Mouse (Mus musculus): Measurements from ENCODE around the gene Pgls. TPM values are rescaled to one million over a fixed set of nuclear protein-coding genes. Genes with fewer than 3 reads are reported as not detected.
A peak's percentile ranks its signal among the peaks of the same experiment; 100 is the strongest.

The Pgls gene
- polyA plus RNA-seq, 1 experiment from 2014 or later, result 231 TPM

GRCm38 (mm10) chr8:71570291-71570954 lies 21.6 kb upstream of the Pgls start:
- peak; percentile 85 for ATAC-seq (replicated peaks; ENCODE audit: insufficient number of reproducible peaks, low FRiP score, low TSS enrichment, low read depth)
- Histone ChIP-seq H3K27ac (replicated peaks; ENCODE audit: low read depth, low read length) (no peak overlapping the region; the same call in 1 of the 2 replicates), H3K9ac (replicated peaks; ENCODE audit: low read length) (peak overlapping the region; percentile 65), H3K27me3 (ENCODE audit: control insufficient read depth, insufficient read depth, low read length) (peaks cover 5% of the 10 kb centered on the region), H3K9me3 (replicated peaks; ENCODE audit: control insufficient read depth, low read length) (no peaks in the 10 kb centered on the region), H3K4me3 (ENCODE audit: low read depth, low read length) (peak overlapping the region; percentile 59), H3K4me1 (ENCODE audit: control insufficient read depth, insufficient read depth, low read length) (no peaks in the 10 kb centered on the region; the same call in 1 of the 2 replicates), H3K36me3 (replicated peaks; ENCODE audit: control insufficient read depth, insufficient read depth, low read depth, low read length) (no peaks in the 10 kb centered on the region), H3K4me2 (ENCODE audit: low read depth, low read length) (peak overlapping the region; percentile 90)
- peak; percentile 96 for DNase-seq (ENCODE audit: low spot score)
- WGBS, result 1% methylated on average over 41 of the region's 41 CpGs

DNA sequence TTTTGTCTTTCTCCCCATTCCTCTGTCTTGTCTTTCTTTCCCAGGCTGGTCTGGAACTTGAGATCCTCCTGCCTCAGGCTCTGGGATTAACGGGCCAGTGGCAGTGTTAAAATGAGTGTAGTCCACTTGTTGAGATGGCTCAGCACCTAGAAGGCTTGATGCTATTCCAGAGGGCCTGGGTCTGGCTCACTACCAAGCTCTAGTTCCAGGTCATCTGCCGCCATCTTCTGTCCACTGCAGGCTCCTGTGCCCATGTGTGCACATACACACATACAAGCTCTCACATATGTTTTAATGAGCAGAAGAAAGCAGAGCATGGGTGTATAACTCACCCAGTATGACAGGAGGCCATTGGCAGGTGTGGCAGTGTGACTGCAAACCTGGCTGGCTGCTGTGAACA lies 19.9 kb upstream of the Pgls start:
- Histone ChIP-seq H3K27me3 (ENCODE audit: control insufficient read depth, insufficient read depth, low read length) (peaks cover 5% of the 10 kb centered on the region), H3K9me3 (replicated peaks; ENCODE audit: control insufficient read depth, low read length) (no peaks in the 10 kb centered on the region), H3K4me1 (ENCODE audit: control insufficient read depth, insufficient read depth, low read length) (no peaks in the 10 kb centered on the region; the same call in 1 of the 2 replicates), H3K36me3 (replicated peaks; ENCODE audit: control insufficient read depth, insufficient read depth, low read depth, low read length) (no peaks in the 10 kb centered on the region), H3K4me3 (ENCODE audit: low read depth, low read length) (no peak overlapping the region), H3K4me2 (ENCODE audit: low read depth, low read length) (no peak overlapping the region), H3K9ac (replicated peaks; ENCODE audit: low read length) (no peak overlapping the region), H3K27ac (replicated peaks; ENCODE audit: low read depth, low read length) (no peak overlapping the region)
- 83% methylated on average over 2 of the region's 2 CpGs for WGBS
- ATAC-seq (replicated peaks; ENCODE audit: insufficient number of reproducible peaks, low FRiP score, low TSS enrichment, low read depth) (no peak), DNase-seq (ENCODE audit: low spot score) (no peak)

- no peaks in the 10 kb centered on the region for H3K9me3 ChIP-seq (replicated peaks; ENCODE audit: control insufficient read depth, low read length)
- H3K4me1 ChIP-seq (ENCODE audit: control insufficient read depth, insufficient read depth, low read length), result no peaks in the 10 kb centered on the region; the same call in 1 of the 2 replicates
- H3K27me3 ChIP-seq (ENCODE audit: control insufficient read depth, insufficient read depth, low read length), result peaks cover 5% of the 10 kb centered on the region
- 75% methylated on average over 9 of the region's 9 CpGs for WGBS
- ATAC-seq (replicated peaks; ENCODE audit: insufficient number of reproducible peaks, low FRiP score, low TSS enrichment, low read depth), result no peak
- H3K27ac ChIP-seq (replicated peaks; ENCODE audit: low read depth, low read length), result no peak overlapping the region
- H3K36me3 ChIP-seq (replicated peaks; ENCODE audit: control insufficient read depth, insufficient read depth, low read depth, low read length), result no peaks in the 10 kb centered on the region
- DNase-seq (ENCODE audit: low spot score), result no peak
- no peak overlapping the region for H3K4me2 ChIP-seq (ENCODE audit: low read depth, low read length)
- H3K4me3 ChIP-seq (ENCODE audit: low read depth, low read length), result no peak overlapping the region
- H3K9ac ChIP-seq (replicated peaks; ENCODE audit: low read length), result no peak overlapping the region
These were observed 18.9 kb upstream of the Pgls start for GRCm38 (mm10) chr8:71572847-71573633.

- Histone ChIP-seq H3K9ac (replicated peaks; ENCODE audit: low read length) (no peak overlapping the region), H3K4me2 (ENCODE audit: low read depth, low read length) (no peak overlapping the region), H3K4me1 (ENCODE audit: control insufficient read depth, insufficient read depth, low read length) (no peaks in the 10 kb centered on the region; the same call in 1 of the 2 replicates), H3K4me3 (ENCODE audit: low read depth, low read length) (no peak overlapping the region), H3K27me3 (ENCODE audit: control insufficient read depth, insufficient read depth, low read length) (no peaks in the 10 kb centered on the region), H3K9me3 (replicated peaks; ENCODE audit: control insufficient read depth, low read length) (no peaks in the 10 kb centered on the region), H3K36me3 (replicated peaks; ENCODE audit: control insufficient read depth, insufficient read depth, low read depth, low read length) (no peaks in the 10 kb centered on the region), H3K27ac (replicated peaks; ENCODE audit: low read depth, low read length) (no peak overlapping the region)
- WGBS, result 82% methylated on average over 7 of the region's 7 CpGs
- no peak for ATAC-seq (replicated peaks; ENCODE audit: insufficient number of reproducible peaks, low FRiP score, low TSS enrichment, low read depth)
- DNase-seq (ENCODE audit: low spot score), result no peak
These were observed 17.6 kb upstream of the Pgls start for GRCm38 (mm10) chr8:71574426-71574825.

GRCm38 (mm10) chr8:71575020-71575419 lies 17.0 kb upstream of the Pgls start:
- Histone ChIP-seq H3K4me3 (ENCODE audit: low read depth, low read length) (no peak overlapping the region), H3K9me3 (replicated peaks; ENCODE audit: control insufficient read depth, low read length) (no peaks in the 10 kb centered on the region), H3K27ac (replicated peaks; ENCODE audit: low read depth, low read length) (no peak overlapping the region), H3K4me1 (ENCODE audit: control insufficient read depth, insufficient read depth, low read length) (no peaks in the 10 kb centered on the region; the same call in 1 of the 2 replicates), H3K27me3 (ENCODE audit: control insufficient read depth, insufficient read depth, low read length) (no peaks in the 10 kb centered on the region), H3K36me3 (replicated peaks; ENCODE audit: control insufficient read depth, insufficient read depth, low read depth, low read length) (no peaks in the 10 kb centered on the region; the same call in 1 of the 2 replicates), H3K4me2 (ENCODE audit: low read depth, low read length) (no peak overlapping the region), H3K9ac (replicated peaks; ENCODE audit: low read length) (no peak overlapping the region)
- 38% methylated on average over 1 of the region's 1 CpGs for WGBS
- ATAC-seq (replicated peaks; ENCODE audit: insufficient number of reproducible peaks, low FRiP score, low TSS enrichment, low read depth) (no peak), DNase-seq (ENCODE audit: low spot score) (no peak)

- H3K9me3 ChIP-seq (replicated peaks; ENCODE audit: control insufficient read depth, low read length), result no peaks in the 10 kb centered on the region
- no peaks in the 10 kb centered on the region; the same call in none of the 2 replicates for H3K36me3 ChIP-seq (replicated peaks; ENCODE audit: control insufficient read depth, insufficient read depth, low read depth, low read length)
- no peak overlapping the region for H3K4me2 ChIP-seq (ENCODE audit: low read depth, low read length)
- no peak overlapping the region for H3K27ac ChIP-seq (replicated peaks; ENCODE audit: low read depth, low read length)
- WGBS, result 70% methylated on average over 4 of the region's 4 CpGs
- H3K9ac ChIP-seq (replicated peaks; ENCODE audit: low read length), result no peak overlapping the region
- no peak overlapping the region for H3K4me3 ChIP-seq (ENCODE audit: low read depth, low read length)
- DNase-seq (ENCODE audit: low spot score) (no peak), ATAC-seq (replicated peaks; ENCODE audit: insufficient number of reproducible peaks, low FRiP score, low TSS enrichment, low read depth) (no peak)
- no peaks in the 10 kb centered on the region for H3K4me1 ChIP-seq (ENCODE audit: control insufficient read depth, insufficient read depth, low read length)
- no peaks in the 10 kb centered on the region for H3K27me3 ChIP-seq (ENCODE audit: control insufficient read depth, insufficient read depth, low read length)
These were observed 14.1 kb upstream of the Pgls start for GRCm38 (mm10) chr8:71577856-71578387.

GRCm38 (mm10) chr8:71579009-71579408 lies 13.0 kb upstream of the Pgls start:
- ATAC-seq (replicated peaks; ENCODE audit: insufficient number of reproducible peaks, low FRiP score, low TSS enrichment, low read depth) (no peak), DNase-seq (ENCODE audit: low spot score) (no peak)
- WGBS, result 78% methylated on average over 1 of the region's 1 CpGs
- Histone ChIP-seq H3K4me1 (ENCODE audit: control insufficient read depth, insufficient read depth, low read length) (no peaks in the 10 kb centered on the region), H3K9ac (replicated peaks; ENCODE audit: low read length) (no peak overlapping the region), H3K27ac (replicated peaks; ENCODE audit: low read depth, low read length) (no peak overlapping the region), H3K4me3 (ENCODE audit: low read depth, low read length) (no peak overlapping the region), H3K36me3 (replicated peaks; ENCODE audit: control insufficient read depth, insufficient read depth, low read depth, low read length) (no peaks in the 10 kb centered on the region; the same call in none of the 2 replicates), H3K4me2 (ENCODE audit: low read depth, low read length) (no peak overlapping the region), H3K9me3 (replicated peaks; ENCODE audit: control insufficient read depth, low read length) (no peaks in the 10 kb centered on the region), H3K27me3 (ENCODE audit: control insufficient read depth, insufficient read depth, low read length) (no peaks in the 10 kb centered on the region)

- H3K9me3 ChIP-seq (replicated peaks; ENCODE audit: control insufficient read depth, low read length), result no peaks in the 10 kb centered on the region
- H3K27ac ChIP-seq (replicated peaks; ENCODE audit: low read depth, low read length), result no peak overlapping the region
- H3K9ac ChIP-seq (replicated peaks; ENCODE audit: low read length), result no peak overlapping the region
- WGBS, result 88% methylated on average over 14 of the region's 14 CpGs
- no peaks in the 10 kb centered on the region for H3K4me1 ChIP-seq (ENCODE audit: control insufficient read depth, insufficient read depth, low read length)
- no peaks in the 10 kb centered on the region; the same call in none of the 2 replicates for H3K36me3 ChIP-seq (replicated peaks; ENCODE audit: control insufficient read depth, insufficient read depth, low read depth, low read length)
- no peak overlapping the region for H3K4me2 ChIP-seq (ENCODE audit: low read depth, low read length)
- ATAC-seq (replicated peaks; ENCODE audit: insufficient number of reproducible peaks, low FRiP score, low TSS enrichment, low read depth) (no peak), DNase-seq (ENCODE audit: low spot score) (no peak)
- no peak overlapping the region for H3K4me3 ChIP-seq (ENCODE audit: low read depth, low read length)
- H3K27me3 ChIP-seq (ENCODE audit: control insufficient read depth, insufficient read depth, low read length), result no peaks in the 10 kb centered on the region
These were observed 12.5 kb upstream of the Pgls start for GRCm38 (mm10) chr8:71579476-71579875.
